Mouse (Mus musculus): Measurements from ENCODE around the gene Fgfr2.

The Fgfr2 gene

GRCm38 (mm10) chr7:130930401-130930800 is 2192.7 kb downstream of the Fgfr2 start:
- no peak for TF ChIP-seq GATA4 (IDR thresholded peaks at IDR 0.05; ENCODE audit: insufficient replicate concordance, low read length)

GRCm38 (mm10) chr7:130922981-130923731 is 2200.0 kb downstream of the Fgfr2 start:
- TF ChIP-seq GATA4 (IDR thresholded peaks at IDR 0.05; ENCODE audit: insufficient replicate concordance, low read length): no peak

- no peak for TF ChIP-seq GATA4 (IDR thresholded peaks at IDR 0.05; ENCODE audit: insufficient replicate concordance, low read length)
These were observed 2204.9 kb downstream of the Fgfr2 start for GRCm38 (mm10) chr7:130918260-130918659.

- no peak for TF ChIP-seq GATA4 (IDR thresholded peaks at IDR 0.05; ENCODE audit: insufficient replicate concordance, low read length)
These were observed 2208.3 kb downstream of the Fgfr2 start for GRCm38 (mm10) chr7:130914693-130915363.

GRCm38 (mm10) chr7:130910841-130911240 is 2212.3 kb downstream of the Fgfr2 start:
- no peak for TF ChIP-seq GATA4 (IDR thresholded peaks at IDR 0.05; ENCODE audit: insufficient replicate concordance, low read length)

GRCm38 (mm10) chr7:130904571-130905365 is 2218.4 kb downstream of the Fgfr2 start:
- TF ChIP-seq GATA4 (IDR thresholded peaks at IDR 0.05; ENCODE audit: insufficient replicate concordance, low read length): no peak

- TF ChIP-seq GATA4 (IDR thresholded peaks at IDR 0.05; ENCODE audit: insufficient replicate concordance, low read length): no peak
These were observed 2219.6 kb downstream of the Fgfr2 start for GRCm38 (mm10) chr7:130903505-130904074.

- no peak for TF ChIP-seq GATA4 (IDR thresholded peaks at IDR 0.05; ENCODE audit: insufficient replicate concordance, low read length)
These were observed 2220.2 kb downstream of the Fgfr2 start for GRCm38 (mm10) chr7:130902929-130903328.

- TF ChIP-seq GATA4 (IDR thresholded peaks at IDR 0.05; ENCODE audit: insufficient replicate concordance, low read length): no peak
These were observed 2222.8 kb downstream of the Fgfr2 start for GRCm38 (mm10) chr7:130900233-130900848.

GRCm38 (mm10) chr7:130898373-130898772 is 2224.8 kb downstream of the Fgfr2 start:
- TF ChIP-seq GATA4 (IDR thresholded peaks at IDR 0.05; ENCODE audit: insufficient replicate concordance, low read length): no peak

- TF ChIP-seq GATA4 (IDR thresholded peaks at IDR 0.05; ENCODE audit: insufficient replicate concordance, low read length): no peak
These were observed 2225.9 kb downstream of the Fgfr2 start for GRCm38 (mm10) chr7:130897201-130897600.

GRCm38 (mm10) chr7:130896064-130896463 is 2227.1 kb downstream of the Fgfr2 start:
- no peak for TF ChIP-seq GATA4 (IDR thresholded peaks at IDR 0.05; ENCODE audit: insufficient replicate concordance, low read length)

GRCm38 (mm10) chr7:130895618-130895945 is 2227.6 kb downstream of the Fgfr2 start:
- TF ChIP-seq GATA4 (IDR thresholded peaks at IDR 0.05; ENCODE audit: insufficient replicate concordance, low read length): no peak

GRCm38 (mm10) chr7:130894931-130895617 is 2228.1 kb downstream of the Fgfr2 start:
- no peak for TF ChIP-seq GATA4 (IDR thresholded peaks at IDR 0.05; ENCODE audit: insufficient replicate concordance, low read length)
